Mouse (Mus musculus): ENCODE results near the gene Nadsyn1.
A peak's percentile ranks its signal among the peaks of the same experiment; 100 is the strongest.

Nadsyn1 gene

GRCm38 (mm10) chr7:143801195-143802065 is 21.2 kb downstream of the Nadsyn1 start:
- DNase-seq (ENCODE audit: low spot score in 2 of 2), result no peak

GRCm38 (mm10) chr7:143800770-143801169 is 21.9 kb downstream of the Nadsyn1 start:
- no peak for DNase-seq (ENCODE audit: low spot score in 2 of 2)

- DNase-seq (ENCODE audit: low spot score in 2 of 2), result no peak
Observed at GRCm38 (mm10) chr7:143798783-143799182, 23.9 kb downstream of the Nadsyn1 start.

DNA sequence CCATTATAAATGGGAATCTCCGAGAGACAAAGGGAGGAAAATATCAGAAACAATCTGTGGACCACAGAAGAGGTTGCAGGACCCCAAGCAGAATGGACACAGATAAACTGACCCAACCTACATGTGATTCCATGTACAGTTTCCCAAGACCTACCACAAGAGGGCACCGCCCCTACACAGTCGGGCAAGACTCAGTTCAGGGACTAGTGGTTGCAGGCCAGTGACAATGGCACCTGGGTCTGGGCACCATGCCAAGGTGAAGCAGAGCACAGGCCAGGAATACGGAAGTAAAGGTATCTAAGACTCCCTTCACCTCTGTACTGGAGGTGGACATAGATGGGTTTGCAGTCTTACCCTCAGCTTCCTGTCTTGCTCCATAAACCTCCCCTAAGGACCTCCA is 29.5 kb downstream of the Nadsyn1 start:
- DNase-seq (ENCODE audit: low spot score in 2 of 2), result peak; percentile 57 to 70

DNA sequence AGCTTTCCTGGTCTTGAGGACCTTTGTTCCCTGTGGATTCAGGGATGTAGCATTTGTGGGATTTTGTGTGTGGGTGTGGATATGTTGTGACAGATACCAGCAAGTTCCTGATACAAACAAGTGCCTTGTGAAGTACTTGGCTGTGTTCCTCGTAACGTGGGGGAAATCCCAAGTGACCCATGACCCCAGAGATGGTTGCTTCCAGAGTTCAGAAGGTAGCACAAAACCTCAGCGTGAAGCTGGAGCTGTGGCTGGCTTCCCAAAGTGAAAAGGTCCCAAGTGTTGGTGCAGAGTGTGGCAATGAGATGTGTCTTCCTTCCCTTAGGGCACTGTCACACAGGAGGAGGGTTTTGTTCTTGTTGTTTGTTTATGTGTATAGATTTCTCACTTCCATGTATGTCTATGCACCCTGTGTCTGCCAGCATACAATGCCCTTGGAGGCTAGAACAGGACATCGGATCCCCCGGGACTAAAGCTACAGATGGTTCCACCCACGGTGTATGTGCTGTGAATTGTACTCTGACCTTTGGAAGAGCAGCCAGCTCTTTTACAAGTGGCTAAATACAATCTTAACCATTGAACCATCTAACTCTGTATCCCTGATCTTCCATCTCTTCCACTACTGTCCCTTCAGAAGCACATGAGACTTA is 30.2 kb downstream of the Nadsyn1 start:
- DNase-seq (ENCODE audit: low spot score in 2 of 2), result no peak

- DNase-seq (ENCODE audit: low spot score in 2 of 2), result peak; percentile 83 to 86
Observed at GRCm38 (mm10) chr7:143783996-143784829, 38.4 kb downstream of the Nadsyn1 start, which contains the start of gene Mrgpre. Mrgpre (minus strand) TSS chr7:143784500.

DNA sequence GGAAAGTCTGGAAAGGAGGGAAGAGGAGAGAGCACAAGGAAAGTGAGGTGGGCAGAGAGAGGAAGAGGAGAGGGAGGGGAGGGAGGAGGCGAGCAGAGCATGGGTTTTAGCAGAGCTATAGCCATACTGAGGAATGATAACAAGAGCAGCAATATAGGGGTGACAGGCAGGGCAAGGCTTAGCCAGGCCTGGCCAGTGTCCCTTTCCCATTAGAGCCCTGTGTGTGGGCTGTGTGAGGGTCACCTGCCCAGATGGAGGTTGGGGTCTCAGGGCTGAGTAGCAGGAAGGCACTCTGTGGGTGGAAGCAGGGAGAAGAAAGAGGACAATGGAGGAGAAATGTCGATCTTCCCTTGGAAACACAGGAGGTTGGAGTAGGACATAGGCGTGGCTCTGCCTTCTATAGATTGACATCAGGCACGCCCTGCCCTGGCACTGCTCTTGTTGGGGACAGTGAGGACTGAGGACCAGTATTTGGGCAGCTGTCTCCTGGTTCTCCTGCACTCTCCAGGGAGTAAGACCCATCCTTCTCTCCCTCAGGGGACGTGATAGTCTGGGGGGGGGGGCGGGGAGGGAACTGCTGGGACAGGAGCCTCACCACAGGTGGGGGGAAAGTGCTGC is 39.2 kb downstream of the Nadsyn1 start:
- DNase-seq (ENCODE audit: low spot score in 2 of 2), result no peak

- no peak for DNase-seq (ENCODE audit: low spot score in 2 of 2)
Observed at GRCm38 (mm10) chr7:143777375-143777774, 45.3 kb downstream of the Nadsyn1 start.

DNA sequence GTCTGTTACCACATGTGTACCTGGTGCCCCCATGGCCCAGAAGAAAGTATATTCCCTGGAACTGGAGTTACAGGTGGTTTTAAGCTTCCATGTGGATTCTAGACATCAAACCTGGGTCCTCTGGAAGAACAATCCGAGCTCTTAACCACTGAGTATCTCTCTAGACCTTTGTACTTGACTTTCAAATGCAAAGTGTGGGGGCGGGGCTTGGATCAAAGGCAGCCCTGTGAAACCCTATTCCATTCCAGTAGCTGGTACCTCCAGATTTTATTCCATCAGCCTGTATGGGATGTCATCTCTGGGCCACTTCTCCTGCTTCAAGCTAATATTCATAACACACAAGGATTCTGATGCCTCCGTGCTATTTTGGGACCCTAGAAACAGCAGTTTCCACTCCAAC is 46.5 kb downstream of the Nadsyn1 start:
- no peak for DNase-seq (ENCODE audit: low spot score in 2 of 2)

DNA sequence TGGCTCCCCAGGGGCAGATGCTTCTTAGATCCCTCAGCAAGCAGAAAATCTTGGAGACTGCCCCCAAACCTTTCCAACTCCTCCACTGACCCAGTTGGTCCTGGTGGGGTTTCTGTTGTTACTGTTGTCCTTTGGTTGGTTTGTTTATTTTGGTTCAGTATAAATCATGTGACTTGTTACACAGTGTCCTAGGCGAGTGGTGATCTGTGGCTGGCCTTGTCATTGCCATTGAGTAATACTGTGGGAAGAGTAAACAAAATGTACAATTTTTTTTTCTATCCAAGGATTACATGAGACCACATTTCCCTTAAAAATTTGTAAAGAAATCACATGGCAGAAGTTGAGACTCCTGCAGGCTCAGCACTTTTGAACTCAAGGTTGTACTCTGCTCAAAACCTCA is 53.2 kb downstream of the Nadsyn1 start:
- no peak for DNase-seq (ENCODE audit: low spot score in 2 of 2)

- no peak for DNase-seq (ENCODE audit: low spot score in 2 of 2)
Observed at GRCm38 (mm10) chr7:143768267-143768666, 54.4 kb downstream of the Nadsyn1 start.

- DNase-seq (ENCODE audit: low spot score in 2 of 2), result no peak
Observed at GRCm38 (mm10) chr7:143766893-143767292, 55.8 kb downstream of the Nadsyn1 start, which contains the start of gene Mrgprg. Mrgprg (minus strand) TSS chr7:143766993.

- DNase-seq (ENCODE audit: low spot score in 2 of 2), result no peak
Observed at GRCm38 (mm10) chr7:143764876-143765530, 57.6 kb downstream of the Nadsyn1 start.

DNA sequence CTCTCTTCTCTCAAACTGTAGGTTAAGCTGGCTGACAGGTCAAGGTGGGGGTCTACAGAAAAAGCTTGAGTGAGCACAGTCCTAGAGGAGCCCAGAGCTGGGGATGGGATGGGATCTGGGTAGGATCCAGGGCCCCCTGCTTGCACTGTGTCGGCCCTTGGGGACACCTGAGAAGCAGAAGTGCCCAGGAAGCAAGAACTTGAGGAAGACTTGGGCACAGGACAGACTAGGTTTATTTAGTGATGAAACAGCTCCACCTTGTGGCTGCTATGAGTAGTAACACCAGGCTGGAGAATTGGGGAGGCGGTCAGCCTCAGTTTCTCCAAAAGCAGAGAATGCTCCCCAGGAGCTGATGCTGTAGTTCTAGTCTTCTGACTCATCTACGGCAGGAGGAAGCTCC is 58.9 kb downstream of the Nadsyn1 start:
- no peak for DNase-seq (ENCODE audit: low spot score in 2 of 2)

GRCm38 (mm10) chr7:143758956-143759355 is 63.7 kb downstream of the Nadsyn1 start:
- DNase-seq (ENCODE audit: low spot score in 2 of 2), result no peak

- DNase-seq (ENCODE audit: low spot score in 2 of 2), result no peak
Observed at GRCm38 (mm10) chr7:143757696-143758095, 65.0 kb downstream of the Nadsyn1 start.

GRCm38 (mm10) chr7:143757027-143757390 is 65.6 kb downstream of the Nadsyn1 start:
- peak; percentile 54 to 76 for DNase-seq (ENCODE audit: low spot score in 2 of 2)

- no peak for DNase-seq (ENCODE audit: low spot score in 2 of 2)
Observed at GRCm38 (mm10) chr7:143756125-143757026, 66.3 kb downstream of the Nadsyn1 start, which contains the start of gene Osbpl5. Osbpl5 (minus strand) TSS chr7:143756985.

DNA sequence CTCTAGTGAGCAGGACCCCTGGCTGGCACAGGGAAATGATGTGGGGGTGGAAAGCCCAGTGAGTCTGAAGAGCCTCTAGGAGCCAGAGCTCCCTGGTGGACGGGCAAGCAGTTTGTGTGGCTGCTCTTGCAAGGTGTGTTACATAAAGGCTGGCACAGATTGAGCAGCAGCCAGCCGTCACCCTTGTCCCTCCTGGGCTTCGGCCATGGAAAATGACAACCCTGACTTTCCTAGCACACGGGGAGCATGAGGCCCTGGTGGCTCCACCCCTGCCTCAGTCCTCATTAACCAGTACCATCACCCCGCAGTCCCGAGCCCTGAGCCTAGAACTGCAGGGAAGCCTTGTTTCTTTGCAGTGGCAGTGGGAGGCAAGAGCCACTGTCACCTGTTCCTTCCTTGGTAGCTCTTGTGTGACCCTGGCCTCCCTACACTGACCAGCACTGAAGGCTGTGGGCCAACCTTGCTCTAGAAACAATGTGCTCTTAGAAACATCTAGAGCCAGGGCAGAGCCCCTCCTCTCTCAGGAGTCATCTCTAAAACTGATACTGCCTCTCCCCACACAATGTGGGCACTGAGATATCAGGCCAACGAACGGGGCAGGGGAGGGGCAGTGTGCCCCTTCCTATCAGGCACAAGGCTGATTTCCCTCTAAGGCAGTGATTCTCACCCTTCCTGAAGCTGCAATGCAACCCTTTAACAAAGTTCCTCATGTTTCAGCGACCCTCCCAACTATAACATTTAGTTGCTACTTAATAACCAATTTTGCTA is 67.1 kb downstream of the Nadsyn1 start:
- no peak for DNase-seq (ENCODE audit: low spot score in 2 of 2)

Measured in urinary bladder, postnatal 4 days (tissue).